Mouse (Mus musculus): Measurements from ENCODE around the gene Klk10.

Klk10 gene

DNA sequence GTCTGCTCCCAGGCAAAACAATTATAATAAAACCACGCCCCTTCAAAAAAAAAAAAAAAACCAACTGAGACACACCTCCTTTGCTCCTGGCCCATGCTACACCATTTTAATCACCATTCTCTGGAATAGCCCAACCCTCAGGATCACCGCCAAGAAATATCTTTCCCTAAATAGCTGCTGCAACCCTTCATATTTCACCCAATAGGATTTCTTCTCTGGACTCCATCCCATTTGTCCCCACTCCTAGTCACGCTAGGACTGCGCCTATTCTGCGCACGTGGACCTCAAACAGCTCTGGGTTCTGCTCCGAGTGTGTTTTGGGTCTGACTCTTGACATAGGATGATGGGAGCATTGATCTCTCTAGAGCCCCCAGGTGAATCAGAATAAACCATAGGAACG is 15.5 kb downstream of the Klk10 start:
- no peak for DNase-seq (ENCODE audit: low spot score)

DNA sequence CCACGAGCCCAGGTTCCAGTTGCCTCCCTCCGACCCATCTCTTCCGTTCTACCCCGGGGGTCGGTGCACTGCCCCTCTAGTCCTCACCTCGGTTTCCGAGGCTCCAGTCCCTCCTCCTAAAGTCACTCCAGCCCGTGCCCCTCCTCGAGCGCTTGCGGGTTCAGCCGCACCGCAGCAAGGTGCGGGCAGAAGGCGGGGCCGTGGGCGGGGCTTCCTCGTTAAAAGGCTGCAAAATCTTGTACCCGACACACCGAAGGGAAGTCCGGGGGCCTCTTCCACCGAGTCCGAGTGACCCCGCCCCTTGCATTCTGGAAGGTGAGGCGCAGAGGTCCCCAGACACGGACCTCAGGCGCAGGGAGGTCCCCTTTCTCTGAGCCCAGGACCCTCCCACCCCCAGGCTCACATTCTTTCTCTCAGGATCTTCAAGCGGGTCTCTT is 16.5 kb downstream of the Klk10 start, which contains the start of gene Klk8:
Klk8 (plus strand) TSS at position 245 of the 437 bp plus-strand sequence.
- DNase-seq (ENCODE audit: low spot score): peak; percentile 12

DNA sequence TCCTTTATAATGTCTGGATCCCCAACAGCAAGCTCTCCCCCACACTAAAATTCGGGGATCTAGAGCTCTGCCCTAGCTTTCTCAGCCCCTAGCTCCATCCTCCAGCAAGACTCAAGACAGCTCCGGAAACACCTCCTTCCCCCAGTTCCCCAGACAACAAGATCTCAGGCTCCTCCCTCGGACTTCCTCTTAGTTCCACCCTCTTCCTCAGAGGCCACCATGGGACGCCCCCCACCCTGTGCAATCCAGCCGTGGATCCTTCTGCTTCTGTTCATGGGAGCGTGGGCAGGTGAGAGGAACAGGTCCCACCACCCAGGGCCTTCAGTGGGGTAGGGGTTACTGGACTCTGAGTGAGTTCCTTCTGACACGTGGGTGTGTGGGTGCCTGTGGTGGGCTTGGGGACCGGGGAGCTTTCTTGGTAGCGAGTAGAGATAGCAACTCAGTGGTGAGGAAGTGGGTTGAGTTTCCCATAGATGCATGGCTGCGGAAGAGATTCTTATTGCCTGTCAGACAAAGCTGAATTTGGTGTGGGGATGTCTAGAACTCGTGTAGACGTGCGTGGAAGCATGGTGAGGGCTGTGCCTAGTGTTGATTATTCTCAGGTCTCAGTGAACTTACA is 17.1 kb downstream of the Klk10 start:
- DNase-seq (ENCODE audit: low spot score): no peak

DNA sequence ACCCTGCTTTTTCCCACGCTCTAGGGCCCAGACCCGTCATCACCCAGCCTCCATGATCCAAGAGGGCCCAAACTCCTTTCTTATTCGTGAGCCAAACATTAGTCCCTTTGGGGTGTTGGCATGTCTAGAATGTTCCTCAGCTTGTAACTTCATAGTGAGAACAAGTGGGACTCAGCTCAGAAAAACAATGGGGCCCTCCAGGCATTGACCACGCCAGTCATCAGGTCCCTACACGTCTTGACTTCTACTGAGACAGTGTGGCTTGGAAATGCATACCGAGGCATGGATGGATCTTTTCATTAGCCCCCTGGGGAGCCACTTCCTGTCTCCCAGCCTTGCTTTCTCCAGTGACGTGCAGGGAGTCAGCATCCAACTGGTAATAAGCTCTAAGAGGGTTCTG is 19.0 kb downstream of the Klk10 start:
- DNase-seq (ENCODE audit: low spot score): no peak

DNA sequence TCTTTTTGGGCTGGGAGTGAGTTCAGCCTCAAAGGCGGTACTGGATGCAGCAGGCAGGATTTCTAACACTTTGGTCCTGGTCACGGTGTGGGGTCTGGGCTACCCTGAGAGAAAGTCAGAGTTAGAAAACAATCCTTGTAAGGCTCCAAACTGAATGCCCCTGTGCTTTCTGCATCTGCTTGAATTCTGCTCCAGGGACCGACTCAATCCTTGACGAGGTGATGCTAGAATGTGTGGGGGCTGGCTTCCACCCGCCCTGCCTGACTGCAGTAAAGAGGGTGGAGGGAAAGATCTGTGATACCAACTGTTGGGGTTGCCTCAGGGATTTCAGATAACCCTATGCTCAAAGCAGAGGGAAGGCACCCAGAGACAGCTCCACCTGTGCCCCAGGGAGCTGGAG is 30.2 kb downstream of the Klk10 start, which contains the start of gene Klk7:
Klk7 (plus strand) TSS at position 301 of the 400 bp plus-strand sequence.
- DNase-seq (ENCODE audit: low spot score): no peak

DNA sequence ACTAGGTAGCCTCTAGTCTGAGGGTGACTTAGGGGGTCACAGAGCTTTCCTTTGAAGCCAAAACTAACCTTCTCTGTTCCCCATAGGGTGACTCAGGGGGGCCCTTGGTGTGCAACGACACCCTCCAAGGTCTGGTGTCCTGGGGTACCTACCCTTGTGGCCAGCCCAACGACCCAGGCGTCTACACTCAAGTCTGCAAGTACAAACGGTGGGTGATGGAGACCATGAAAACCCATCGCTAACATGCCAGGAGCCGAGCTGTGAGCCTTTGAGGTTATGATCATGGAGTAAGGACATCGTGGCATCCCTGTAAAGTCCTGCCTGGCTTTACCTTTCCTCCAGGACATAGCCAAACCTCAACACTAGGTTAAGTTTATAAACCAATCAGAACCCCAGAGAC is 34.4 kb downstream of the Klk10 start:
- DNase-seq (ENCODE audit: low spot score): no peak

DNA sequence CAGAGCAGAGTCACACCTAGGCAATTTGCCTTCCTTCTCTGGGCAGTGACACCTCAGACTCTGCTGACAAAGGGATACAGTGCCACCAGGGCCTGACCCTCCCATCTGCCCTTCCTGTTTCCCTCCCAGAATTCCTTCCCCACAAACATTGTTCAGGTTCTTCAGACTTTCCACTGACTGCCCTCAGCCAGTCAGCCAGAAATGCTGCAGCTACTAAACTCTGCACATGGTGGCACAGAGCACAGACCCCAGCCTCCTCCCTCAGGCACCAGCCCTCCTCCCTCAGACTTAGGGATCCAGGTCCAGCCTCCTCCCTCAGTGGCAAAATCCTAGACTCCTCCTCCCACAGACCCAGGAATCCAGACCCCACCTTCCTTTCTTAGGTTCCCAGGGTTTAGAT is 35.9 kb downstream of the Klk10 start:
- DNase-seq (ENCODE audit: low spot score): no peak

DNA sequence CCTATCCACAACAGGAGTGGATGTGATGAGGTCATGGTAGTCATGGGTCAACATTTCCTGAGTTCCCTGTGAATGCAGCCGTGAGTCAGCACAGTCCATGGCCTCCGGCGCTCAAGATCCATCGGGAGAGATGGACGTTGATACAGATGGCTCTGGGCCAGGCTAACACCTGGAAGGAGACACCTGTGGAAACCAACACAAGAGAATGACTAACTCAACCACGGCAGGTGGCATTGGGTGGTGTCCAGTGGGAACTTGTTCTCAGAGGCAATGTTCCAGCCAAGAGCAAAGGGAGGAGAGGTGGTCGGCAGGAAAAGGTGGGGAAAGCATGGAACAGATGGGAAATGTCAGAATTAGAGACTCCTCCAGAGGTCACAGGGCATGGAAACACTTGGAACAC is 40.7 kb downstream of the Klk10 start:
- DNase-seq (ENCODE audit: low spot score): no peak

DNA sequence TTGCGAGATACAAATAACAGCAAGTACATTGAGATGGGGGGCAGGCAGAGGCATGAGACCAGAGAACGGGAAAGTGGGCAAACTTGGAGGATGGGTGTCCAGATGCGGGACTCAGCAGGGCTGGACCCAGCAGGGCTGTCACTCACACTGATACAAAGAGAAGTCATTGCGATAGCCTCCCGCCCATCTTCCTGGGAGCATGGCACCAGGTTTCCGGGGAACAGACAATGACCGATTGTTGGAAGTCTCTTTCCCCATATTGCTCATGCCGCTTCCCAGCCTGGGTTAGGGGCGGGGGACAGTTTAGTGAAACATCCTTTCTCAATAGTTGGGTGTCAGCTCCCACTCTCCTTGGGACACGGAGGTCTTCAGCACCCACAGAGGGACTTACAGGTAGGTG is 43.4 kb downstream of the Klk10 start, which contains the start of gene Klk6:
Klk6 (plus strand) TSS at position 301 of the 400 bp plus-strand sequence.
- no peak for DNase-seq (ENCODE audit: low spot score)

DNA sequence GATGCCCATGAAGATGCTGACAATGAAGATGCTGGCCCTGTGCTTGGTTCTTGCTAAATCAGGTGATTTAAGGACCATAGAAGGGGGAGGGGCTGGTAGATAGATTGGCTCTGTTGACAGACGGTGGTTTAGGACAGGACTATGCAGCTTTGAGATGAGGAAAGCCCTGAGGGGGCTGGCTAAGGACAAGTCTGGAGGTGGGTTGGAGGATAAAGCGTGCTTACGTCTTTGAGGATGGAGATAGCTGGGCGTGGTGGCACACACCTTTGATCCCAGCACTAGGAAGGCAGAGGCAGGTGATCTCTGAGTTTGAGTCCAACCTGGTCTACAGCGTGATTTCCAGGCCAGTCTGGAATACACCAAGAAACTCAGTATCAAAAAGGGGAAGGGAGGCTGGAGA is 45.2 kb downstream of the Klk10 start:
- no peak for DNase-seq (ENCODE audit: low spot score)

DNA sequence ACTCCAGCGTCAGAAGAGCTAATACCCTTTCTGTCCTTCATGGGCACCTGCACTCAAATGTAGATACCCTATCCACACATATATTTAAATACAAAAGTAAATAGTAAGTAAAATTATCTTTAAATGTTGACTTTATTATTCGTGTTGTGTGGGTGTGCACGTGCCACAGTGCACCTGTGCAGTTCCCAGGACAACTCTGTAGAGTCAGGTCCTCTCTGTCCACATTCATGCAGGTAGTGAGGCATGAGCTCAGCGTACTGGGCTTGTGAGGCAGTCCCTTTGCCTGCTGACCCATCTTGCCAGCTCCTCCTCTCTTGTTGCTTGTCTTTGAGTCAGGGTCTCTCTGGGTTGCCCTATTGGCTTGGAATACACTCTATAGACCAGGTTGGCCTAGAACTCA is 46.9 kb downstream of the Klk10 start:
- DNase-seq (ENCODE audit: low spot score): no peak

DNA sequence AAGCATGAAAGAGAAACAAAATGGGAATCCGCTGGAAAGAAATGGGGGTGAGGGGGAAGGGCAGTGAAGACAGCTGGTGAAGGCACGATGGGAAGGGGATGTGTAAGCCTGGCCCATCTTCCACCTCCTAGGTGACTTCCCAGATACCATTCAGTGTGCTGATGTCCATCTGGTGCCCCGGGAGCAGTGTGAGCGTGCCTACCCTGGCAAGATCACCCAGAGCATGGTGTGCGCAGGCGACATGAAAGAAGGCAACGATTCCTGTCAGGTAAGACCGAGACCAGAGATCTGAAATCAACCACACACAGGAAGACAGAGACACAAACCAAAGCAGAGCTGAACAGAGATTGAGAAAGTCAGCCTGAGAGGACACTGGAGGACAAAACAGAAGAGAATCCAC is 48.2 kb downstream of the Klk10 start:
- no peak for DNase-seq (ENCODE audit: low spot score)
